Mouse (Mus musculus): ENCODE results near the gene Lce1l. TPM values are rescaled to one million over a fixed set of nuclear protein-coding genes. Genes with fewer than 3 reads are reported as not detected.
"Not testable (repeated sequence)": the region's sequence is repeated elsewhere in the genome, so short reads cannot be mapped to it uniquely, and the experiment has no call there.

Lce1l gene
- polyA plus RNA-seq (2016; fragmentation: Nextera tagmentation; extraction: Ambion mirVana): not detected in 2 replicates

DNA sequence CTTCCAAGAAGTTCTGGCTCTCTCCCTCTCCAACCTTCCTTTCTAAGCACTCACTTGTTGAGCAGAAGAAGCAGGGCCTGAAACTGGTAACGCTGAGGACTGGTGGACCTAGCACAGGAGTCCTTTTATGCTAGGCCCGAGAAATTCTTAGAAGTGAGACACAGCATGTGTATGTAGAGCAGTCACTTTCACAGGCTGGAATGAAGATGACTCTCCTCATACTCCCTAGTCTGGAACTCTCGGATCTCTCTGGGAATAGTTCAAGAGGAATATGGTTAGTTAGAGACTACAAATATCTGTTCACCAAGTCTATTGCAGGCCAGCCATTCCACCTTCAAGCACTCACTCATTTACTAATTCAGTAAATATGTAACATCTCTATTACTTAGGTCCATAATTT is at the start of gene Lce1l:
Gene Lce1l (minus strand): TSS at position 101 of the 400 bp plus-strand sequence.
- H3K27ac ChIP-seq (replicated peaks): no peak within 1 kb of the TSS
- no peaks in the 10 kb centered on the region for H3K36me3 ChIP-seq (replicated peaks)
- DNase-seq (ENCODE audit: low spot score): no peak
- 84% methylated on average over 3 of the region's 3 CpGs for WGBS
- H3K27me3 ChIP-seq (replicated peaks; ENCODE audit: low read depth, poor library complexity, severe bottlenecking): no peaks in the 10 kb centered on the region
- no peaks in the 10 kb centered on the region for H3K9me3 ChIP-seq
- no peak within 1 kb of the TSS for H3K4me3 ChIP-seq
- no peaks in the 10 kb centered on the region for H3K4me1 ChIP-seq

DNA sequence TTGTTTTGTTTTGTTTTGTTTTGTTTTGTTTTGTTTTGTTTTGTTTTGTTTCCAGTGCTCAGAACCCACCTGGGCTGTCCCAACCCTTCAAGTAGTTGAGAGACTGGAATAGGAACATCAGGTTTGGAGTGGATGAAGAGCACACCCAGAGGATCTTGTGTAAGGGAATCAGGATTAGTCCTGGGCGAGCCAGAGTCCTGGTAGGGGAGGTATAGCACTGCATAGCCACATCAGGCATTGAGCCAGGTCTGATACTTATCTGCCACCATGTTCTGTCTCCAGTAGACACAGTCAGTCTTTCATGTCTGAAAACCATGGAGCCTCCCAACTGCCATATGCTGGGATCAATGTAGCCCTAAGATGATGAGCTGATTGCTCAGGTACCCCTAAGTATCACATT is 43.4 kb upstream of the Lce1l start:
- 71% methylated on average over 1 of the region's 1 CpGs for WGBS
- H3K4me3 ChIP-seq: no peak overlapping the region
- H3K36me3 ChIP-seq (replicated peaks): no peaks in the 10 kb centered on the region
- no peaks in the 10 kb centered on the region for H3K9me3 ChIP-seq
- H3K27ac ChIP-seq (replicated peaks): no peak overlapping the region
- DNase-seq (ENCODE audit: low spot score): no peak
- H3K4me1 ChIP-seq: no peaks in the 10 kb centered on the region
- H3K27me3 ChIP-seq (replicated peaks; ENCODE audit: low read depth, poor library complexity, severe bottlenecking): no peaks in the 10 kb centered on the region

DNA sequence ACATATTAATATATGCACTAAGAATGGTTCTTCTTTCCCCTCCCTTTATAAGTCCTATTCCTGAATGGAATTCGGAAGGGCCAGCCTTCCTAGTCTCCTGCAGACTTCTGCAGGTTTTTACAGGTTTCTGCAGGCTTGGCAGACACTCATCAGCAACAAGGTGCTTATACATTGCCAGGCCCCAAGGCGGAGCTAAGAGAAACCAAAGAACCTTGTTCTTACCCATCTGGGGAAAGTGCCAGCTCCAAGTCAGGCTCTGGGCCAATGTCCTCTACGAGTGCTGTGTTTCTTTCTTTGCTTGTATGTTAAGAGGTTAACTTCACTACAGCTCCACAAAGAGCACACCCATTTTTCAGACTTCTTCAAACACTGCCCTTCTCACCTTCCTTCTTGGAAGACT is 43.0 kb upstream of the Lce1l start:
- H3K9me3 ChIP-seq: no peaks in the 10 kb centered on the region

DNA sequence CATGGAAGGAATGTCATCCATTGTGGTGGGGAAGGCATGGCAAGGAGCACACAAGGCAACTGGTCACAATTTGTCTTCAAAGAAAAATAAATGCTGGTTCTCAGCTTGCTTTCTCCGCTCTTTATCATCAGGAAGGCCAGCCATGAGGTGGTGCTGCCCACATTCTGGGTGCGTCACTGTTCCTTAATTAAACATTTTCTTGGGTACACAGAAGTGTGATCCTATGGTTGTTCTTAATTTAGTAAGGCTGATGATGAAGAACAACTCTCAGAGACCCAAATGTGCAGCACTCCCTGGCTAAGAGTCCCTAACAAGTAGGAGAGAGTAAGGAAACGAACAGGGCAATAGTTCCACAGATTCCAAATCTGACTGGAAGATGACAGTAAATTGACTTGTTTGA is 23.1 kb upstream of the Lce1l start:
- WGBS: 88% methylated on average over 3 of the region's 3 CpGs
- H3K27ac ChIP-seq (replicated peaks): no peak overlapping the region
- H3K27me3 ChIP-seq (replicated peaks; ENCODE audit: low read depth, poor library complexity, severe bottlenecking): no peaks in the 10 kb centered on the region
- no peaks in the 10 kb centered on the region for H3K36me3 ChIP-seq (replicated peaks)
- DNase-seq (ENCODE audit: low spot score): no peak
- no peaks in the 10 kb centered on the region for H3K4me1 ChIP-seq
- H3K4me3 ChIP-seq: no peak overlapping the region
- no peaks in the 10 kb centered on the region for H3K9me3 ChIP-seq

More for the DNA sequence above, 43.0 kb upstream of the Lce1l start:
- WGBS: 79% methylated on average over 3 of the region's 3 CpGs
- DNase-seq (ENCODE audit: low spot score): no peak
- Histone ChIP-seq H3K4me3 (no peak overlapping the region), H3K4me1 (no peaks in the 10 kb centered on the region), H3K36me3 (replicated peaks) (no peaks in the 10 kb centered on the region), H3K27ac (replicated peaks) (no peak overlapping the region), H3K27me3 (replicated peaks; ENCODE audit: low read depth, poor library complexity, severe bottlenecking) (no peaks in the 10 kb centered on the region)

DNA sequence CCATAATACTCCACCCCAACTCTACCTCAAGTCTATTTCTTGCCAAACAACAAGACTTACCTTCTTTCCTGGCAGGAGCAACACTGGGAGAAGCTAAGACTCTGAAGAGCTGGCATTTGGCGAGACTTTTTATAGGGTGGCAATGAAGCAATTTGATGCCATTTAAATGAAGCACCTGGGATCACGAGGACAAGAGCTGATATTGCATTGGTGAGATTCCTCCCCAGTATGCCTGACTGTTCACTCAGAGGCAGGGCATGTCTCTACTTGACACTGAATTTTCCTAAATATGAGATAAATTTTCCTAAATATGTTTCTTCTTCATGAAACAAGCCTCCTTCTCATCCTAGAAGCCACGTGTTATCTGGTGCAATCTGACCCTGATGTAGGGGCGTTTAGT is 19.0 kb upstream of the Lce1l start, which contains the start of gene 2310050C09Rik:
Gene 2310050C09Rik (minus strand): TSS at position 101 of the 400 bp plus-strand sequence.
- no peak for DNase-seq (ENCODE audit: low spot score)
- H3K27ac ChIP-seq (replicated peaks): no peak within 1 kb of the TSS
- 81% methylated on average over 4 of the region's 4 CpGs for WGBS
- H3K9me3 ChIP-seq: no peaks in the 10 kb centered on the region
- no peak within 1 kb of the TSS for H3K4me3 ChIP-seq
- no peaks in the 10 kb centered on the region for H3K36me3 ChIP-seq (replicated peaks)
- no peaks in the 10 kb centered on the region for H3K27me3 ChIP-seq (replicated peaks; ENCODE audit: low read depth, poor library complexity, severe bottlenecking)
- H3K4me1 ChIP-seq: no peaks in the 10 kb centered on the region

DNA sequence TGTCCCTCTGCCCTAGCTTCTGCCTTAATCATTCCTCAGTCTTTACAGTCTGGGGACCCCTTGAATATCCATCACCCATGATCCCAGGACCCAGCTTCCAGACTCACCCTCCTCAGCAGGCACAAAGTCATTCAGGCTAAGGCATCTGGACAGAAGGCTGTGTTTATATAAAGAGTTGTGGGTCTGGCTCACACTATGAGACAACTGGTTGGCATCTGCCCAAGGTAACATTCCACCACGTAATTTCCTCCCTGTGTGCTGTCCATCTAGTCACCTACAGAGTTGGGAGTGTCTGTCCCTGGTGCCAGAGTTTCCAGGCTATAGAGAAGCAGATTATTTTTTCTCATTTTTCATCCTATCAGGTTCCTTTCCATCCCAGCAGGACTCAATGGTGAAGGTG is 24.0 kb downstream of the Lce1l start, which contains the start of gene Kprp:
Gene Kprp (minus strand): TSS at position 140 of the 400 bp plus-strand sequence.
- DNase-seq (ENCODE audit: low spot score): no peak
- no peaks in the 10 kb centered on the region for H3K36me3 ChIP-seq (replicated peaks)
- no peaks in the 10 kb centered on the region for H3K27me3 ChIP-seq (replicated peaks; ENCODE audit: low read depth, poor library complexity, severe bottlenecking)
- no peaks in the 10 kb centered on the region for H3K4me1 ChIP-seq
- peaks cover 7% of the 10 kb centered on the region; the same call in 1 of the 2 replicates for H3K9me3 ChIP-seq
- 63% methylated on average over 1 of the region's 1 CpGs for WGBS
- H3K4me3 ChIP-seq: no peak within 1 kb of the TSS
- H3K27ac ChIP-seq (replicated peaks): no peak within 1 kb of the TSS

DNA sequence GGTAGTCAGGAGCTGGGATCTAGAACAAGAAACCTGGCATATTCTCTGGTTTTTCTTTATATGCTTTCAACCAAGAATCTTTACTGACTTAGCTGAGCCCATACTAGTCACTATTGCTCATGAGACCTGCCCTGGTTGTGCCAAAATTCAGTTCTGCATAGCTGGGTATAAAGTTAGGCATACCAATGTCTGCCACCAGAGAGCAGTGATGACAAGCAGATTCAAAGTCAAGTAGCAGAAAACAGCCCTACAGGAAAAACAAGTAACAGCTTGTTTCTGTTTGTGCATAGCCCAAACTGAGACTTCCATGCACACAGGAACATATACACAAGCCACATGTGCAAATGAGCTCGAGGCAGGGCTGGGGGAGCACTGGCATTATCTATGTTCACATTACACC is 25.3 kb downstream of the Lce1l start:
- H3K27ac ChIP-seq (replicated peaks): no peak overlapping the region
- no peak for DNase-seq (ENCODE audit: low spot score)
- no peaks in the 10 kb centered on the region for H3K36me3 ChIP-seq (replicated peaks)
- no peaks in the 10 kb centered on the region for H3K4me1 ChIP-seq
- no peaks in the 10 kb centered on the region for H3K27me3 ChIP-seq (replicated peaks; ENCODE audit: low read depth, poor library complexity, severe bottlenecking)
- 42% methylated on average over 1 of the region's 1 CpGs for WGBS
- no peak overlapping the region for H3K4me3 ChIP-seq
- peaks cover 7% of the 10 kb centered on the region; the same call in 1 of the 2 replicates for H3K9me3 ChIP-seq

DNA sequence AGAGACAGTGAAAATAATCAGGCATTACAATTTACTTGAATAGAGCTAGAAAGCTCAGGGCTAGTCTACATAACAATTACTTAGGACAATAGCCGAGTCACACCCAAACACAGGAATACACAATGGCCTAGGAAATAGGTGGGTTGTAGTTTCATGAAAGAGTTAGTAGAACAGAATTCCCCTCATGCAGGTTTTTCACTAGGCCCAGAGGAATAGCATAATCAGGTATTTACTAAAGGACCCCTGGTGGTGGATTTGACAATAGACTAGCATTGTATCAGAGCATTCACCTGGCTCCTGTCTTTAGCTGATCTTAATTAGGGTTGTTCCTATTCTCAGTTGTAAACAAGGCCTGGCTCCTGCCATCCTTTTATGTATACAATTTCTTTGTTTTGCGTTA is 35.0 kb downstream of the Lce1l start:
- H3K4me1 ChIP-seq; H3K36me3 ChIP-seq (replicated peaks); DNase-seq (ENCODE audit: low spot score); H3K9me3 ChIP-seq; H3K27ac ChIP-seq (replicated peaks); H3K27me3 ChIP-seq (replicated peaks; ENCODE audit: low read depth, poor library complexity, severe bottlenecking); H3K4me3 ChIP-seq: not testable (repeated sequence)
- 89% methylated on average over 2 of the region's 2 CpGs for WGBS

DNA sequence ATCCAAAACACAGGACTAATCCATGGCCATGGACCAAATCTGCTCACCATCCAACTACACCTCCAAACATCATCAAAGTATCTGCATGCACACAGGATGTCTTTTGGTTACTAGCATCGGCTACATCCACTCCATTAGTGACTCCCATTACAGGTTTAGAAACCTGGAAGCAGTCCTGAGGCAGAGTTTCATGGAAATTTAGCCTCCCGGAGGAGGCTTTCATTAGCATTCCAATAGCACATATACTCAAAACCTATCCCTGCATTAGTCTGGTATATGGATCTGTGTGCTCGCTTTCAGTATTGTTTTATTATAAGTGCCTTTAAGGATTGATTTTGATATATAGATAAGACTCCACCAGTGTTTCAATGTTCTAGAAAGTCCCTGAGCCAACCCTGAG is 35.5 kb downstream of the Lce1l start:
- Histone ChIP-seq H3K4me3 (no peak overlapping the region), H3K27ac (replicated peaks) (no peak overlapping the region), H3K36me3 (replicated peaks) (no peaks in the 10 kb centered on the region), H3K27me3 (replicated peaks; ENCODE audit: low read depth, poor library complexity, severe bottlenecking) (no peaks in the 10 kb centered on the region), H3K4me1 (no peaks in the 10 kb centered on the region), H3K9me3 (no peaks in the 10 kb centered on the region)
- 95% methylated on average over 3 of the region's 3 CpGs for WGBS
- no peak for DNase-seq (ENCODE audit: low spot score)

DNA sequence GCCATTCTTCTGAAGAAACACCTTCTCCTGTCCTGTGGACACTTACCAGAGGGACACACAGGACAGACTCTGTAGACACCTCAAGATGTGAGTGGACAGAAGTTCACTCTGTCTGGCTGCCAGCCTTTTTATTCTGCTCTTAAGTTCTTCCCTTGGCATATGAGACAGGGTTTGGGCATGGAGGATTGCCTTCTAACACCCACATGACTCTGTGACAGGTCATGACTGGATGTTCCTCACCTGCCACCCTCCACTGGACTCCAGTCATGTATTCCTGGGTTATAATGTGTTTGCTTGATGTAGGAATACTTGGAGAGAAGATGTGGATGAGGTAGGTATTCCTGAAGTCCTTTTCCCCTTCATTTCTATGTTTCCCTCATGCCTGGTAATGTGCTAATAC is 43.3 kb downstream of the Lce1l start, which contains the start of gene Lce1k:
Gene Lce1k (minus strand): TSS at position 101 of the 400 bp plus-strand sequence.
- Histone ChIP-seq H3K36me3 (replicated peaks) (no peaks in the 10 kb centered on the region), H3K4me1 (no peaks in the 10 kb centered on the region), H3K9me3 (no peaks in the 10 kb centered on the region), H3K27me3 (replicated peaks; ENCODE audit: low read depth, poor library complexity, severe bottlenecking) (no peaks in the 10 kb centered on the region), H3K4me3 (no peak within 1 kb of the TSS), H3K27ac (replicated peaks) (no peak within 1 kb of the TSS)
- DNase-seq (ENCODE audit: low spot score): no peak

Other genes with a start within 250 kb of the Lce1l start
- not detected in 2 replicates for gene 2210017I01Rik, start 243.8 kb downstream of the Lce1l start, polyA plus RNA-seq (2016; fragmentation: Nextera tagmentation; extraction: Ambion mirVana)
- gene Lce6a, start 229.6 kb downstream of the Lce1l start, polyA plus RNA-seq (2016; fragmentation: Nextera tagmentation; extraction: Ambion mirVana): not detected in 2 replicates
- gene Lce1a1, start 203.0 kb downstream of the Lce1l start, polyA plus RNA-seq (2016; fragmentation: Nextera tagmentation; extraction: Ambion mirVana): not detected in 2 replicates
- not detected in 2 replicates for gene Lce1b, start 194.4 kb downstream of the Lce1l start, polyA plus RNA-seq (2016; fragmentation: Nextera tagmentation; extraction: Ambion mirVana)
- not detected in 2 replicates for gene Lce1a2, start 181.0 kb downstream of the Lce1l start, polyA plus RNA-seq (2016; fragmentation: Nextera tagmentation; extraction: Ambion mirVana)
- gene Lce1c, start 172.0 kb downstream of the Lce1l start, polyA plus RNA-seq (2016; fragmentation: Nextera tagmentation; extraction: Ambion mirVana): not detected in 2 replicates
- not detected in 2 replicates for gene Lce1d, start 164.1 kb downstream of the Lce1l start, polyA plus RNA-seq (2016; fragmentation: Nextera tagmentation; extraction: Ambion mirVana)
- gene Lce1e, start 142.2 kb downstream of the Lce1l start, polyA plus RNA-seq (2016; fragmentation: Nextera tagmentation; extraction: Ambion mirVana): not detected in 2 replicates
- gene Lce1f, start 130.9 kb downstream of the Lce1l start, polyA plus RNA-seq (2016; fragmentation: Nextera tagmentation; extraction: Ambion mirVana): not detected in 2 replicates
- gene Gm38119, start 112.2 kb downstream of the Lce1l start, polyA plus RNA-seq (2016; fragmentation: Nextera tagmentation; extraction: Ambion mirVana): not detected in 2 replicates
- gene Lce1g, start 98.9 kb downstream of the Lce1l start, polyA plus RNA-seq (2016; fragmentation: Nextera tagmentation; extraction: Ambion mirVana): not detected in 2 replicates
- not detected in 2 replicates for gene Lce1h, start 86.2 kb downstream of the Lce1l start, polyA plus RNA-seq (2016; fragmentation: Nextera tagmentation; extraction: Ambion mirVana)
- gene Lce1i, start 72.4 kb downstream of the Lce1l start, polyA plus RNA-seq (2016; fragmentation: Nextera tagmentation; extraction: Ambion mirVana): not detected in 2 replicates
- not detected in 2 replicates for gene Lce1j, start 60.8 kb downstream of the Lce1l start, polyA plus RNA-seq (2016; fragmentation: Nextera tagmentation; extraction: Ambion mirVana)
- gene Lce1k, start 43.4 kb downstream of the Lce1l start, polyA plus RNA-seq (2016; fragmentation: Nextera tagmentation; extraction: Ambion mirVana): not detected in 2 replicates
- gene Kprp, start 24.0 kb downstream of the Lce1l start, polyA plus RNA-seq (2016; fragmentation: Nextera tagmentation; extraction: Ambion mirVana): not detected in 2 replicates
- not detected in 2 replicates for gene 2310050C09Rik, start 18.9 kb upstream of the Lce1l start, polyA plus RNA-seq (2016; fragmentation: Nextera tagmentation; extraction: Ambion mirVana)
- not detected in 2 replicates for gene Lce3a, start 74.9 kb upstream of the Lce1l start, polyA plus RNA-seq (2016; fragmentation: Nextera tagmentation; extraction: Ambion mirVana)
- gene Lce3b, start 81.7 kb upstream of the Lce1l start, polyA plus RNA-seq (2016; fragmentation: Nextera tagmentation; extraction: Ambion mirVana): not detected in 2 replicates
- not detected in 2 replicates for gene Lce3c, start 93.2 kb upstream of the Lce1l start, polyA plus RNA-seq (2016; fragmentation: Nextera tagmentation; extraction: Ambion mirVana)
- not detected in 2 replicates for gene Lce3d, start 106.1 kb upstream of the Lce1l start, polyA plus RNA-seq (2016; fragmentation: Nextera tagmentation; extraction: Ambion mirVana)
- not detected in 2 replicates for gene Lce3e, start 115.8 kb upstream of the Lce1l start, polyA plus RNA-seq (2016; fragmentation: Nextera tagmentation; extraction: Ambion mirVana)
- not detected in 2 replicates for gene Lce3f, start 140.9 kb upstream of the Lce1l start, polyA plus RNA-seq (2016; fragmentation: Nextera tagmentation; extraction: Ambion mirVana)
- 0.36 TPM in 1 of 2 replicates, not detected in the other for gene Crct1, start 164.4 kb upstream of the Lce1l start, polyA plus RNA-seq (2016; fragmentation: Nextera tagmentation; extraction: Ambion mirVana)
- not detected in 2 replicates for gene Lce1m, start 167.8 kb upstream of the Lce1l start, polyA plus RNA-seq (2016; fragmentation: Nextera tagmentation; extraction: Ambion mirVana)
- gene Gm4858, start 217.5 kb upstream of the Lce1l start, polyA plus RNA-seq (2016; fragmentation: Nextera tagmentation; extraction: Ambion mirVana): not detected in 2 replicates